Mouse (Mus musculus) Muller cell, postnatal 12 days (primary cell): ENCODE measurements at regions not wholly inside any gene's neighbourhood (a gene's known extent, or its start where the extent isn't known, plus 50 kb on each side); places are given as distances from the start of the nearest gene placed in this dataset.

ENCODE experiments used
- DNase-seq: peaks from one replicate; pipeline ENCODE4 v3.0.0-alpha.2; 2015; ENCODE audit errors: inconsistent ontology term

DNA sequence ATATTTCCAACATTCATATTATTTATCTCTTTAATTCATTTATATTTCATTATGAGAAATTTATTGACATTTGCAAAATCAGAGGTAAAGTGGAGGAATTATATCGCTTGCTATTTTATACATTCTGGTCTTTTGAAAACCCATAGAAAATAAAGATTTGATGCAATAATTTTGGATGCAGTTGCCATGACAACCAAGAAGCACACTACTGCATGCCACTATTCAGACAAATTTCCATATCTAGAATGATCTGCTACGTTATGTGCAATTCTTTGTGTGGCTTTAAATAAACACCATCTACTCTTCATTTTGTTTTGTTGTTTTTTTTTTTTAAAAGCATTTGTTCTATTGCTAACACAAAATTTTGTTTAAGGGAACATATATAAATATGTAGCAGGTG lies 474.4 kb downstream of the Pcdh18 start:
- no peak for DNase-seq

DNA sequence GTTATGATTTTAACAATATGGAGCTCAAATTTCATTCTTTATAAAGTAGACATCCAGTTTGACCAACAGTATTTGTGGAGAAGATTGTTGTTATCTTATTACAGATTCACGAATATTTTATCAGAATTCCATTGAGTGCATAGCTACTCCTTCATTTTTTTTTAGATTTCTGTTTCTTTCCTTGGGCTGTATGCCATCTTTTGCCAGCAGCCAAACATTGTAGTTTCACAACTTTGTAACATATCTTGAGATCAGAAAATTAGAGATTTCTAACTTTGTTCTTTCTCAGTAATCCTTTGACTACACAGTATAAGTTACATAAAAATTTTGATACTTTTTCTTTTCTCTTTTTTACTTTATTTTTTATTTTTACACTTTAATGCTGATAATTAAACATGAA lies 478.8 kb downstream of the Pcdh18 start:
- no peak for DNase-seq

DNA sequence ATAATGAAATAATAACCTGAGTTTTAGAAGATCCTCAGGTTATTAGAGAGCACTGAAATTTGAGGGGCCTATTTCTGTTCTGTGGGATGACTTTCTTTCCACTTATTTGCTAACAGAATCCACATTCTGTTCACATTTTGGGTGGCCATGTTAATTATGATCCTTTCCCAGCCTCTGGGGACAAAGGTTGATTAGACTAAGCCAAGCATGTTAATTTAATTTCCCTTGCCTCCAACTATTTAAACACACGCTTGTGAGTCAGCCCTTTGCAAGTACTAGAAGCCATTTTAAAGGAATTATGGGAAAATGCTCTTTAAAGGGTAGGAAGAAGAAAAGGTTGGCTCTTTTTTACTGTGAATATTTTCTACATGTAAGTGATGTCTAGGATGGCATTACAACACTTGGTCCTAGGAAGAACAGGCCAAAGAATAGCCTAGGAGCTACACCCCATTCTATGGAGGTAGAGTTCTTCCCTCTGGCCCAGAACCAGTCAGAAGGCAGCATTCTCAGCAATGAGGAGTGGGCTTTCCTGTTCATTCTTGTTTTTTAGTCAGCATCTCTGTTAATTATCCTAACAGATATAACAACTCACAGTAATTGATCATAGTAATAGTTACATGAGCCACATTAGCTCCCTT lies 482.7 kb downstream of the Pcdh18 start:
- DNase-seq: peak; percentile 92

DNA sequence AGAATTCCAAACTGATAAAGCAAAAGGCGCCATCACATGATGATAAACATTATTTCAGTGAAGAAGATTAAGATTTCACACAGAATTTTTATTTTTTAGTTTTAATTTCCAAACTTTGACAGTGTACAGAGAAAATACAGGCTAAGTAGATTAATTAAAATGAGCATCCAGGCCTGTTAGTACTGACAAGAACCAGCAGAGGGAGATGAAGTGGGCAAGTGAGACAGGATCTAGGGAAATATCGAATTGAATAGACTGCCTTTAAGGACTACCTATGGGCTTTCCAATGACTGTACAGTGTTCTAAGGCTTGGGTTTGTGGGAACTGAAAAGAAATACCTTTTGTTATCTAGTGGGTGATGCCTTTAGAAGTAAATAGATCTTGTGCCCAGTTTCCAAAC lies 491.1 kb downstream of the Pcdh18 start:
- no peak for DNase-seq
